Mouse (Mus musculus) kidney, embryonic 15.5 days (tissue): ENCODE data around the gene Crocc. TPM values are rescaled to one million over a fixed set of nuclear protein-coding genes. Genes with fewer than 3 reads are reported as not detected.

Experiments used
- ATAC-seq: fragments of 200-750 bp; cut with Nextera tagmentation; replicated peaks from 2 replicates; pipeline ENCODE4 v1.8.0; 2017; ENCODE audit warnings: moderate TSS enrichment; ENCODE audit not compliant: low FRiP score
- H3K27ac ChIP-seq: fragments of 300-500 bp; sonication (generic); 2 replicates; pipeline ENCODE4 v1.5.1; 2015; ENCODE audit warnings: mild to moderate bottlenecking, inconsistent platforms
- H3K27me3 ChIP-seq: fragments of 300-500 bp; sonication (generic); 2 replicates; pipeline ENCODE4 v1.6.1; 2015; ENCODE audit warnings: inconsistent platforms
- H3K36me3 ChIP-seq: fragments of 300-500 bp; sonication (generic); 2 replicates; pipeline ENCODE4 v1.6.1; 2015; ENCODE audit warnings: inconsistent platforms
- H3K4me1 ChIP-seq: fragments of 300-500 bp; sonication (generic); 2 replicates; pipeline ENCODE4 v1.6.1; 2015; ENCODE audit warnings: inconsistent platforms
- H3K4me2 ChIP-seq: fragments of 300-500 bp; sonication (generic); 2 replicates; pipeline ENCODE4 v1.6.1; 2015; ENCODE audit warnings: moderate library complexity, mild to moderate bottlenecking, inconsistent platforms
- H3K4me3 ChIP-seq: fragments of 300-500 bp; sonication (generic); replicated peaks from 2 replicates; pipeline ENCODE4 v1.5.1; 2015; ENCODE audit warnings: mild to moderate bottlenecking, inconsistent platforms
- H3K9ac ChIP-seq: fragments of 300-500 bp; sonication (generic); 2 replicates; pipeline ENCODE4 v1.6.1; 2015; ENCODE audit warnings: mild to moderate bottlenecking, inconsistent platforms
- H3K9me3 ChIP-seq: fragments of 300-500 bp; sonication (generic); replicated peaks from 2 replicates; pipeline ENCODE4 v1.6.1; 2016; ENCODE audit warnings: inconsistent platforms
- WGBS: fragments of 180-500 bp; shearing (Covaris S2); methylation state at CpG from one replicate; pipeline ENCODE4 v1.1.7; 2015; ENCODE audit warnings: mixed read lengths; 5-methylcytosine and 5-hydroxymethylcytosine counted together
- polyA plus RNA-seq: library from polyadenylated mRNA; unstranded; fragments of >200 nt; fragmentation: Nextera tagmentation; extraction: Ambion mirVana; gene quantifications from 2 replicates; pipeline ENCODE4 v1.2.1, GENCODE M21; 2015

The Crocc gene
- polyA plus RNA-seq, 1 experiment from 2014 or later = 9.5 TPM

DNA sequence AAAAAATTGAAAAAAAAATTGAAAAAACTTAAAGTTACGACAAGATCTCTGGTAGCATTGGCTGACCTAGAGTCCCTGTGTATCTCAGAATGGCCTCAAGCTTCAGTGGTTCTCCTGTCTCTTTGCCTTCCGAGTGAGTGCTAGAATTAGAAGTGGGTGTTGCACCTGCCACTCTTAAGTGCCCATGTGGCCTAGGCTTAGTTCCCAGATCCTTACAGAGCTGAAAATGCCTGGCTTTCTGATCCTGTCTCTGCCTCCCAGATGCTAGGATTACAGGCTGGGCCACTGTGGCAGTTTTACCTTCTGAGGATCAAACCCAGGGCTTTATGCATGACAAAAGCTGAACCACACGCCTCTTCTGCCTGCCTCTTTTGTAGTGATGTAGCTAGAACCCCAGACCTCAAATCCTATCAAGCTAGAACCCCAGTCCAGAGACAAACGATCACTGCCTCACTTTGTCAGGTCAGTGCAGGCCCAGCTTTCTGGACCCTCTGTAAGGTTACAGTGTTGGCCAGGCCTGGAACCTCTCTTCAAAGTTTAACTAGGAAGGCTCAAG lies 3.8 kb upstream of the Crocc start:
- Histone ChIP-seq H3K27ac (no peak overlapping the region), H3K27me3 (no peaks in the 10 kb centered on the region), H3K4me2 (no peak overlapping the region), H3K4me3 (no peak overlapping the region), H3K9me3 (no peaks in the 10 kb centered on the region), H3K9ac (no peak overlapping the region), H3K4me1 (peaks cover 16% of the 10 kb centered on the region), H3K36me3 (peaks cover 40% of the 10 kb centered on the region)
- 86% methylated on average over 4 of the region's 4 CpGs for WGBS
- no peak for ATAC-seq

DNA sequence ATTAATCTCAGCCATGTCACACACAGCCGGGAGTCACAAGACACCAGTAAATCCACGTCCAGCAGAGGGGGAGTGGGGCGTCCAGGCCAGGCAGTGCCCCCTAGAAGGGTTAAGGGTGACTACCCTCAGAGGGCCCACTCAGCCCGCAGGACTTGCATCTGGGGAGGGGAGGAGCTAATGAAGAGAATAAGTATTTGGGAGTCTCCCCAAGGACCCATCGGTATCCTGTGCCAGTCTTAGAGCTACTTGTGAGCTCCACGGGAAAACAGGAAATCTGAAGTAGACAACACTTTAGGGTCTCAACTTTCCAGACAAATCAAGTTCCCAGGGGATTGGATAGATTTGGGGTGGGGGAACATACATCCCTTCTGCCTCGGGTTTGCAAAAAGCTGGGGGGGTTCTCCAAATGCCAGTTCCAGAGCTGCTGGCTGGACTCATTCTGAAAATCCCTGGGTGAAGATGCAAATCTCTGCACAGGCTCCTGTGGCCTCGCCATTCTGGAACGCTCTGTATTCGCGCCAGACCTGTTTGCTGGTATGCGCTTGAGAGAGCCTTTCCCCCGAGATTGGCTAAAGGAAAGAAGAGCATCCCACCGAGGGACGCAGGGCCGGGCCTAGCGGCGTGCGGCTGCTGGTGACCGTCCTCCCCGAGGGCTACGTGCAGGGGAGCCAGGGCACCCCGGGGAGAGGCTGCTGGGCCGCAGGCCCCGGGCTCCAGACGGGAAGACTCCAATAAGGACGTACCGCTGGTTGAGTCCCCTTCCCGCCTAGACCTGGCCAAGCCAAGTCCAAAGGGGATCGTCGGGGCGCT lies 529 bp downstream of the Crocc start:
- no peaks in the 10 kb centered on the region for H3K9me3 ChIP-seq
- H3K27ac ChIP-seq = peak overlapping the region; percentile 96
- H3K4me1 ChIP-seq = peaks cover 29% of the 10 kb centered on the region
- H3K9ac ChIP-seq = peak overlapping the region; percentile 72
- peak overlapping the region; percentile 72 for H3K4me3 ChIP-seq
- H3K27me3 ChIP-seq = no peaks in the 10 kb centered on the region
- peaks cover 30% of the 10 kb centered on the region for H3K36me3 ChIP-seq
- 2% methylated on average over 32 of the region's 32 CpGs for WGBS
- H3K4me2 ChIP-seq = peak overlapping the region; percentile 71
- no peak for ATAC-seq

DNA sequence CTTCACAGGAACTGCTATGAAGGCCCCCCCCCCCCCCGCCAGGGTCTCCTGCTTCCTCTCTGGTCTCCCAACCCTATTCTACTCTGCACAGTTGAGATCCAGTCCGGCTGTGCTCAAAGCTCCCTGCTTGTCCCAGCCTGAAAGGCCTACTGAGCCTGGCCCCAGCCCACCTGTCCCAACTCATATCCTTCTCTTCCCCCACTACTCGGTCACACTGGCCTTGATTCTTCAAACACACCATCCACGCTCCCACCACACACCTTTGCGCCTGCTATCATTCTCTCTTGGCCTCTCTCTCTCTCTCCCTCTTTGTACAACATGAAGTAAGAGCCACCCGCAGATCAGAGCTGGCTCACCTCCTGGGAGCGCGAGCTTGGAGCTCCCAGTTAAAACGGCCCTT lies 1.5 kb downstream of the Crocc start:
- Histone ChIP-seq H3K27ac (peak overlapping the region; percentile 7; the same call in 1 of the 2 replicates), H3K4me1 (peaks cover 39% of the 10 kb centered on the region), H3K9me3 (no peaks in the 10 kb centered on the region), H3K4me3 (no peak overlapping the region), H3K9ac (no peak overlapping the region), H3K36me3 (peaks cover 34% of the 10 kb centered on the region), H3K27me3 (no peaks in the 10 kb centered on the region), H3K4me2 (peak overlapping the region; percentile 71; the same call in 1 of the 2 replicates)
- no peak for ATAC-seq
- whole genome bisulfite sequencing = 63% methylated on average over 9 of the region's 9 CpGs

DNA sequence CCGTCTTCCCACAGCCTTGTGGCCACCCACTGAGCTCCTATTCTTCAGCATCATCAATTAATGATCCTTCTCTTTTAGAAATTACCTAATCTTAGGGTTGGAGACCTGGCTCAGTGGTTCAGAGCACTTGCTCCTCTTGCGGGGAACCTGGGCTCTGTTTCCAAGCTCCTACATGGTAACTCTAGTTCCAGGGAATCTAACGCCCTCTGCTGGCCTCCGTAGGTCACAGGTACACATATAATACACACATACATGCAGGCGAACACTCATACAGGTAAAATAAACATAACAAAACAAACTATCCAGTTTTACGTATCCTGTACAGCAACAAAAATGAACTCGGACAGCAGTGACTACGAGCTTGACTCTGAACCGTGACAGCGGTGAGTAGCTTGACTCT lies 3.4 kb downstream of the Crocc start:
- 93% methylated on average over 10 of the region's 10 CpGs for WGBS
- Histone ChIP-seq H3K36me3 (peaks cover 34% of the 10 kb centered on the region), H3K4me1 (peaks cover 58% of the 10 kb centered on the region), H3K4me2 (no peak overlapping the region), H3K4me3 (no peak overlapping the region), H3K27ac (no peak overlapping the region), H3K9me3 (no peaks in the 10 kb centered on the region), H3K9ac (no peak overlapping the region), H3K27me3 (no peaks in the 10 kb centered on the region)
- no peak for ATAC-seq

DNA sequence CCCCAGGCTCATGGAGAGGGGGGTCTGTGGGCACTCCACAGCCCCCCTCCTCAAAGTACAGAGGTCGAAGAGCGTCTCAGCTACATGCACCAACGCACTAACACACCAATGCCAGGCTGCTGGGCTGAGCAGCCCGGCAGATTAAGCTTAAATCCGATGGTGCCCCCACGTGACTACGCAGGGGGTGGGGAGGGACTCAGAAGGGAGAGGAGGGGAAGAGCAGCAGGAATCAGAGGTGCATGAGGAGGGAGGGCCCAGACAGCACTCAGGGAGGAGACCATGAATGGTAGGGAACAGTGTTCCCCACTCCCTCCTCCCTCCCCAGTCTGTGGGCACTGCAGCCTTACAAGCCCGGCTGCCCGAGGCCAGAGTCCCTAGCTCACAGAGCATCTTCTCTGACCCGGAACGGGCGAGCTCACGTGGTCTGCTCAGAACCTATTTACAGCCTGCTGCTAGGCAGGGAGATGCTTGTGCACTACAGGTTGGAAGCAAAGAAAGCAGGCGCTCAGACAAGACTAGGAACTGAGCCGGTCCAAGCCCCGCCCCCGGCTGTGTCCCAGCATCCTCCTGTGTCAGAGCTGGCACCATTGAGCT lies 6.7 kb downstream of the Crocc start:
- Histone ChIP-seq H3K27me3 (no peaks in the 10 kb centered on the region), H3K9me3 (no peaks in the 10 kb centered on the region), H3K4me1 (peaks cover 66% of the 10 kb centered on the region), H3K9ac (peak overlapping the region; percentile 29; the same call in 1 of the 2 replicates), H3K36me3 (peaks cover 34% of the 10 kb centered on the region), H3K4me3 (peak overlapping the region; percentile 30), H3K27ac (peak overlapping the region; percentile 96), H3K4me2 (peak overlapping the region; percentile 50)
- 23% methylated on average over 17 of the region's 17 CpGs for WGBS
- peak; percentile 87 for ATAC-seq

DNA sequence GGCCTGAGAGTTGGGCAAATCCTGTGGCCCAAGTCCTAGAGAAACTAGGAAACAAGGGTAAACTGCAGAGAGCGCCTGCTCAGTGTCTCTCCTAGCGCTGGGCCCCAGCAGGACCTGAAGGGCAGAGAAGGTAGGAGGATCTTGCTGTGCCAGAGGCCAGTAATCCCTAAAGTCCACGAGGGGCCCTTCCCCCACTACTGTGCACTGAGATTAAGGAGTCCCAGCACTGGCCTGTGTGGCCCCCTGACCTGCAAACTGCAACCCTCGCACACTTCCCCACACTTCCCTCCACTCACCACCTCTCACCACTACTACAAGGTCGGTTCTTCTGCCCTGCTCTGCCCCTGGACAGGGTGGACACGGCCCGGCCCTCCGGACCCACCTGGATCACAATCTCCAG lies 7.2 kb downstream of the Crocc start:
- WGBS = 34% methylated on average over 8 of the region's 8 CpGs
- H3K4me2 ChIP-seq = peak overlapping the region; percentile 50
- peaks cover 34% of the 10 kb centered on the region for H3K36me3 ChIP-seq

DNA sequence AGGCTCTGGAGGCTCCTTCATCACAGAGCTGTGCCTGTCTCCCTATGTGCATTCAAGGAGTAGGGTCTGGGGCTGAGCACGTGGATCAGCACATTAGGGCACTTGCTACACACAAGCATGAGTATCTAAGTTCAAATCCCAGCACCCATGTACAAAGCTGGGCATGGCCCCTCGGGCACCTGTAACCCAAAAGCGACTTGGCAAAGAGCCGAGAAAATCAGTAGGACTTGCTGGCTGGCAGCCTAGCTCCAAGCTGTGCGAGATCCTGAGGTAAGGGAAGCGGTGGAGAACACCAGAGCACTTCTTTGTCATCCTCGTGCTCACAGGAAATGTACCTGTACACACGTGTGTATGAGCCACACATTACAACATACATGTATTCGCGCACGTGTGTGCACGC lies 7.9 kb downstream of the Crocc start:
- ATAC-seq = no peak
- 88% methylated on average over 12 of the region's 12 CpGs for WGBS
- Histone ChIP-seq H3K9me3 (no peaks in the 10 kb centered on the region), H3K4me1 (peaks cover 70% of the 10 kb centered on the region), H3K4me3 (peak overlapping the region; percentile 30), H3K36me3 (peaks cover 29% of the 10 kb centered on the region), H3K27ac (peak overlapping the region; percentile 96), H3K4me2 (peak overlapping the region; percentile 50), H3K9ac (peak overlapping the region; percentile 29; the same call in 1 of the 2 replicates), H3K27me3 (no peaks in the 10 kb centered on the region)

More for the DNA sequence above, 7.2 kb downstream of the Crocc start:
- Histone ChIP-seq H3K27ac (peak overlapping the region; percentile 96), H3K4me3 (peak overlapping the region; percentile 30), H3K4me1 (peaks cover 66% of the 10 kb centered on the region), H3K9ac (peak overlapping the region; percentile 29; the same call in 1 of the 2 replicates), H3K9me3 (no peaks in the 10 kb centered on the region), H3K27me3 (no peaks in the 10 kb centered on the region)
- ATAC-seq = no peak; the same call in 1 of the 2 replicates

DNA sequence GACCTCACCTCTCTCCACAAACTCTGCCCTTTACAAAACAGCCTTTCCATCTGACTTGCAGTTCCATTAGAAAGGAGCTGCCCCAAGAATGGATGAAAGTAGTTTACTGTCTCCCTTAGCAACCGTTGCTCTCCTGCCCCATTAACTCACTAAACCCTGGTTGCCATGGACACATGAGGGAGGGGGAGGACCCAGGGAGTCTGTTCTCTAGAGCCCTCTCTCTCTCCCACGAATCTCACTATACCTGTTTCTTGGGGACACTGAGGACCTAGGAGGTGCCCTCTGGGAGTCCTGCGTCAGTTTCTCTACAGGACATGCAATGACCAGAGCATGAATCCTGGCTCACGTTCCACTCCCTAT lies 10.9 kb downstream of the Crocc start:
- 30% methylated on average over 4 of the region's 4 CpGs for WGBS
- no peak overlapping the region for H3K9ac ChIP-seq
- H3K4me2 ChIP-seq = peak overlapping the region; percentile 21; the same call in 1 of the 2 replicates
- H3K4me3 ChIP-seq = no peak overlapping the region
- ATAC-seq = 0 out of 2 replicates have a peak, but pooled peaks have one; percentile 10
- H3K36me3 ChIP-seq = peaks cover 21% of the 10 kb centered on the region
- peak overlapping the region; percentile 45 for H3K27ac ChIP-seq
- no peaks in the 10 kb centered on the region for H3K9me3 ChIP-seq
- H3K4me1 ChIP-seq = peaks cover 84% of the 10 kb centered on the region
- H3K27me3 ChIP-seq = no peaks in the 10 kb centered on the region

DNA sequence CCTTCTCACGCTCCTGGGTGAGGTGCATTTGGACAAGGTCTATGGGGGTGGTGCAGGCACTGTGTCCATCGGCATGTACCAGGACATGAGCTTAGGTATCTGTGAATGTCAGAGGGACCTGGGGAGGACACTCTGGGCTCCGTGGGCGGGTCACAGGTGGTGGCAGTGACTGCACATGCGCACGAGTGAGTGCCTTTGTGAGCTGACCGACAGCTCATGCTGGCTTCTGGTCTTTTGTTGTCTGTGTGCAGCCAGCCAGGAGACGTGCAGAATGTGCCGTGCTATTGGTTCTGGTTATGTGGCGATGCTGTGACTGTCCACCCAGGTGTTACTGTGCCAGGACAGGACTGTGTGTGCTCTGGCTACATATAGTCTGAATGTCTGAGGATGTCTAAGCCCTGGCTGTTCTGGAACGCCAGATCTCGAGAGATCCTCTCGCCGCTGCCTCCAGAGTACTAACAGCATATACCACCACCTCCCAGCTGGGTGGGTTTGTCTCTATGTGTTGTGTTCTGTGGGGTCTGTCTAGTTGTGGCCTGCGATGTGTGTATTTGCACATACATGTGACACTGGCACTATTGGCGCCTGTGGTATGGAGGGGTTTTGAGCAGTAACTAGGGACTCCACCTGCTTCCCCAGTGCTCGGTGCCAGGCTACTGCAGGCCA lies 11.4 kb downstream of the Crocc start:
- no peak overlapping the region for H3K9ac ChIP-seq
- WGBS = 64% methylated on average over 17 of the region's 17 CpGs

DNA sequence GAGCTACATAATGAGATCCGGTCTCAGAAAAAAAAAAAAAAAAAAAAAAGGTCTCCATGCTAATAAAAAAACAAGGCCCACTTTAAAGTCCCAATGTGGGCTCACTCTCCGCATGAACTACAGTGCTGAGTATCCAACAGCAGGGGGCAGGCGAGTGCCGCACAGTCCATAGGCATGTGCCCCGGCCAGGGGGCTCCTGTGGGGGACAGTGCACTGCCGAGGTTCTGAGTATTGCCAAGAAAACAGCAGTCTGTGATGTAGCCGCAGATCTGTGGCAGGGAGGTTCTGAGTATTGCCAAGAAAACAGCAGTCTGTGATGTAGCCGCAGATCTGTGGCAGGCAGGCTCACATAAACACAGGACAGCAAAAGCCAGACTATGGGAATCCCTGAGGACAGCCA lies 15.5 kb downstream of the Crocc start:
- no peak overlapping the region for H3K9ac ChIP-seq
- 10% methylated on average over 8 of the region's 8 CpGs for WGBS

More for the DNA sequence above, 11.4 kb downstream of the Crocc start:
- no peak overlapping the region for H3K4me3 ChIP-seq
- H3K27me3 ChIP-seq = no peaks in the 10 kb centered on the region
- H3K36me3 ChIP-seq = peaks cover 21% of the 10 kb centered on the region
- peaks cover 81% of the 10 kb centered on the region for H3K4me1 ChIP-seq
- H3K9me3 ChIP-seq = no peaks in the 10 kb centered on the region
- H3K27ac ChIP-seq = peak overlapping the region; percentile 45
- no peak for ATAC-seq
- H3K4me2 ChIP-seq = peak overlapping the region; percentile 21; the same call in 1 of the 2 replicates

DNA sequence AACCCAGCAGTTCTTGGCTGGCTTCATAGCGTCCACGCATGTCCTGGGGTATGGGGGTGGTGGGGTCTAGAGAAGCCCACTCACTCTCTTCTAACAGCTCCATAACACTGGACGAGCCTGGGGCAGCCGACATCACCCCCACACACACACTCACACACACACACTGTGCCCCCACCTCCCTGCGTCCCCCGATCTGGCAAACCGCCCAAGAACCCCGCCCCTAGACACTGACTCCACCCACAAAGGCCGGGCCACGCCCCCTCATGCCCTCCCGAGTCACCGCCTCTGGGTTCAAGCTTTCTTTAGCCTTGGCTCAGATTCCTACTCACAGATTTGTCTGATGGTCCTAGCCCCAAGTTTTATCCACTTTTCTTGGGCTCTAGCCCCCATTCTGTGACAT lies 19.2 kb downstream of the Crocc start:
- Histone ChIP-seq H3K27me3 (no peaks in the 10 kb centered on the region), H3K4me3 (no peak overlapping the region), H3K36me3 (peaks cover 83% of the 10 kb centered on the region), H3K4me2 (peak overlapping the region; percentile 31; the same call in 1 of the 2 replicates), H3K9ac (no peak overlapping the region), H3K9me3 (no peaks in the 10 kb centered on the region), H3K27ac (0 out of 2 replicates have a peak overlapping the region, but pooled peaks have one; percentile 56), H3K4me1 (peaks cover 16% of the 10 kb centered on the region)
- 46% methylated on average over 12 of the region's 12 CpGs for WGBS
- 0 out of 2 replicates have a peak, but pooled peaks have one; percentile 30 for ATAC-seq

More for the DNA sequence above, 15.5 kb downstream of the Crocc start:
- Histone ChIP-seq H3K36me3 (peaks cover 60% of the 10 kb centered on the region), H3K27ac (peak overlapping the region; percentile 70), H3K9me3 (no peaks in the 10 kb centered on the region), H3K27me3 (no peaks in the 10 kb centered on the region), H3K4me3 (no peak overlapping the region), H3K4me2 (no peak overlapping the region), H3K4me1 (peaks cover 52% of the 10 kb centered on the region)
- 0 out of 2 replicates have a peak, but pooled peaks have one; percentile 7 for ATAC-seq
